Mouse (Mus musculus) induced T-regulatory cell, adult 2 months (primary cell): ENCODE results near the gene Jph4.

Experiments
- DNase-seq: peaks from one replicate; pipeline ENCODE4 v3.0.0-alpha.2; 2012; ENCODE audit warnings: low read depth

The Jph4 gene

GRCm38 (mm10) chr14:55116425-55117200, at the start of gene Jph4:
Jph4 (minus strand) TSS chr14:55116935.
- no peak for DNase-seq

- no peak for DNase-seq
Measured at GRCm38 (mm10) chr14:55164172-55164806, 47.6 kb upstream of the Jph4 start.

- no peak for DNase-seq
Measured at GRCm38 (mm10) chr14:55162168-55162567, 45.4 kb upstream of the Jph4 start.

- peak; percentile 85 for DNase-seq
Measured at GRCm38 (mm10) chr14:55161098-55161634, 44.4 kb upstream of the Jph4 start.

- DNase-seq: no peak
Measured at GRCm38 (mm10) chr14:55160251-55161071, 43.7 kb upstream of the Jph4 start.

GRCm38 (mm10) chr14:55157322-55158065, 40.8 kb upstream of the Jph4 start:
- DNase-seq: no peak

GRCm38 (mm10) chr14:55152951-55153481, 36.3 kb upstream of the Jph4 start:
- DNase-seq: no peak

- DNase-seq: no peak
Measured at GRCm38 (mm10) chr14:55152174-55152573, 35.4 kb upstream of the Jph4 start.

GRCm38 (mm10) chr14:55150985-55151384, 34.2 kb upstream of the Jph4 start:
- no peak for DNase-seq

GRCm38 (mm10) chr14:55149041-55149440, 32.3 kb upstream of the Jph4 start:
- no peak for DNase-seq

GRCm38 (mm10) chr14:55148363-55148915, 31.7 kb upstream of the Jph4 start:
- peak; percentile 77 for DNase-seq

- DNase-seq: peak; percentile 14
Measured at GRCm38 (mm10) chr14:55146829-55147401, 30.2 kb upstream of the Jph4 start.

GRCm38 (mm10) chr14:55146324-55146723, 29.6 kb upstream of the Jph4 start:
- DNase-seq: no peak

- DNase-seq: no peak
Measured at GRCm38 (mm10) chr14:55139313-55139712, 22.6 kb upstream of the Jph4 start.

GRCm38 (mm10) chr14:55135676-55136075, 18.9 kb upstream of the Jph4 start:
- DNase-seq: no peak

GRCm38 (mm10) chr14:55126521-55126920, 9.8 kb upstream of the Jph4 start:
- no peak for DNase-seq

- no peak for DNase-seq
Measured at GRCm38 (mm10) chr14:55125711-55126110, 9.0 kb upstream of the Jph4 start.

- DNase-seq: no peak
Measured at GRCm38 (mm10) chr14:55122359-55122758, 5.6 kb upstream of the Jph4 start.

- no peak for DNase-seq
Measured at GRCm38 (mm10) chr14:55121947-55122346, 5.2 kb upstream of the Jph4 start.

GRCm38 (mm10) chr14:55119421-55120134, 2.8 kb upstream of the Jph4 start:
- peak; percentile 53 for DNase-seq
